Mouse (Mus musculus) kidney, postnatal 4 days (tissue): Measurements from ENCODE around the gene Gm10663.
A peak's percentile ranks its signal among the peaks of the same experiment; 100 is the strongest.

Source experiments
- DNase-seq, 2 experiments: peaks; one replicate each; pipeline ENCODE4 v3.0.0; 2021; ENCODE audit warnings: mixed read lengths in 2 of 2

Gene Gm10663

DNA sequence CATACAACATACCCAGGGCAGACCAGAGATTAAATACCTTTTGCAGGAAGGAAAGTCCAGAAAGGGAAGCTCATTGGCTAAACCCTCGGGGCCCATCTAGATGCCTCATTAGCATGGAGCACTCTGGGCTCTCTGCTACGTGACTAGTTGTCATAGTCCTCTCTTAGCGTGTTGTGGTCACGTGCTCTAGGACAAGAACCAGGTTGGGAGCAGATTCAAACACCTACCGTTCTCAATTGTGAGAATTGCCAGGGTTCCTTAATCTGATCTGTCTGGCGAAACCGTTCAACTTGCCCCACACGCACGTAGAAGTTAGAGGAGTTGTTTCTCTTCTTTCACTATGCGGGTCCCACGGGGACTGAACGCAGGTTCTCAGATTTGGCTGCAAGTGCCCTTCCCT lies 13.3 kb downstream of the Gm10663 start:
- DNase-seq, result no peak

DNA sequence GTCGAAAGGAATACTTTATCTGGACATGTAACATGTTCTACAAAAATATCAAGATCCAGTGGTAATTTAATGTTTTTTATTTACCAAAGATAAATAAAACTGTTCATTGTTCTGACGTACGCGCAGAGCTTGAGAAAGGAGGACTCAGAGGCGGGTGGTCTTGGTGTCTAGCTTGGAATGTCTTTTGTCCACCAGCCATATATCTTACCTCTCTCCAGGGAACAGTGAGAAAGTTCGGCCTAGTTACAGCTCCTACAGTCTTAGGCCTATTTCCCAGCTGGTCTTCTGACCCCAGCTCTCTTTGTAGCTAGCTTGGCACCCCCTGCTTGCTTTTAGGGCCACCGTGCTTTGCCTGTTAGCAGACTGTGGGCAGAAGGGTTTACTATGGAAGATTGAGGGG lies 14.9 kb downstream of the Gm10663 start:
- peak in 1 of 2 experiments; percentile 6 for DNase-seq

DNA sequence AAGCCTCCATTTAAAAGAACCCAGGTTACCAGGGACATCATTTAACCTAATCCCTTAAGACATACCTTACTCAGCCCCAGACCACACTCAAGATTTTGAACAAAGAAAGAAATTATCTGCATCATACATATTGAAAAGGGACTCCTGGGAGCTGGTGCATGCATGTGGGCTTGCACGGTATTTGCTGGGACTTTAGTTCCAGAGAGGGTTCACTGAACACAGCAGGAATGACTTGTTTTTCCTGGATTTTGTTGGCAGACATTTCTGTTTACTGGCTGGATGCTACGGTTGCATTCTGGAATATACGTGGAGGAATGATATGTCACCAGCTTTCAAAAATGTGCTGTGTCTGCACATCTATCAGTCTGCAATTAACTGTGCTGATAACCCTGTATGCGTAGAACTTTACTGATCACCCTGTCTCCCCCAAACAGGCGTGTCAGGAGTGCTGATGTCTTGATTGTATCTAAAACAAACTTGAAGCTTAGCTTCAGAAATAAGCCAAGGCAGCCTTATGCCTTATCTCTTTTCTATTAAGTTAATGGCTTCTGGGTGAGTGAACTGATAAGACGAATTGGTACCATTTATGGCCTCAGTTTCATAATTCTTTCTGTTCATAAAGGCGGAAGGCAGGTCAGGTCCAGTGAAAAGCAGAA lies 23.1 kb downstream of the Gm10663 start:
- peak in 1 of 2 experiments; percentile 10 for DNase-seq

DNA sequence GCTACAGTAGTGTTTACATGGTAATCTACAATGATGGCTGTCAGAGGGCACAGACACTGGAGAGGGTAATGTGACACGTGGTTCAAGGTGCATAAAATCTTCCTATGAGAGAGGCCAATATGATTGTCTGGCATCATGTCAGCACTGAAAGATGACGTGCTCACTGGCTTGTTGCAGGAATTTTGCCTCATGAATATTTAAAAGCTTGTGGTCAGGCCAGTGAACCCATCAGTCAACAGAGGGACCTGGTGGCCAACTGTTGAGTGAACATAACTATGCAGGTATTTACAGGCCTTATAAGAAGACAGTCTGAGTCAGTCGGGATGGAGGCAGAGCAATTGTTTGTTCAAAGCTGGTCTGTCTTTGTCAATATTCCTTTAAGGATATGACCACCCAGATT lies 24.9 kb downstream of the Gm10663 start:
- DNase-seq, result no peak

DNA sequence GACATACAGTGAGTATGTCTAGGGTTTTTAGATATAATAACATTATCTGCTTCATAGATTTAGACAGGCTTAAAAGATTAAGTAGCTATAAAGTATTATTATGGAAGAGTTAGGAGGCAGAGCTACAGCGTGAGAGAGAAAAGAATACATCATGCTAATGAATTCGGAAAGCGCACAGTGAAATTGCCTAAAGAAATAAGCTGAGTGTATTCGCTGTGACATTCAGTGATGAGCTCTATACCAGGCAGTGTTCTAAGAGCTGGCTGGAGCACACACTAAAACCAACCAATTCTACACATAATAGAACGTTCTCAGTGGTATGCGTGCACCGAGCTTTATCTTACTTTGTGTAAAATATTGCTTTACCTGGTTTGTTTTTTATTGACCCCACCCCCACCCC lies 28.8 kb downstream of the Gm10663 start:
- no peak for DNase-seq

DNA sequence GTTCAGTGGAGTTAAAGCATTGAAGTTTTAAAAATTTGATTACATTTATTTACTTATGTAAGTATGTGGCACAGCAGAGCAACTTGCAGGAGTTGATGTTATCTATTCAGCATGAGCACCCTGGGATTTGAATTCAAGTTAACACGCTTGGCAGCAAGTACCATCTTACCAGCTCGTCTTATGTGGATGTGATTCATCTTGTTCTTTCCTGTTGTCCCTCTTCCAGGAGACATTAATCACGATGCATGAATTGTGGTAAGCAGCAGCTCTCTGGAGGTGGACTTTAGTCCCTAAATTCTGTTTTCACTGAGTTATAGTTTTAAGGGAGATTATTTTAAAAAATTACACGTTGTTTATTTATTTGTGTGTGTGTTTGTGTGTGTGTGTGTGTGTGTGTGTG lies 29.2 kb downstream of the Gm10663 start:
- no peak for DNase-seq

DNA sequence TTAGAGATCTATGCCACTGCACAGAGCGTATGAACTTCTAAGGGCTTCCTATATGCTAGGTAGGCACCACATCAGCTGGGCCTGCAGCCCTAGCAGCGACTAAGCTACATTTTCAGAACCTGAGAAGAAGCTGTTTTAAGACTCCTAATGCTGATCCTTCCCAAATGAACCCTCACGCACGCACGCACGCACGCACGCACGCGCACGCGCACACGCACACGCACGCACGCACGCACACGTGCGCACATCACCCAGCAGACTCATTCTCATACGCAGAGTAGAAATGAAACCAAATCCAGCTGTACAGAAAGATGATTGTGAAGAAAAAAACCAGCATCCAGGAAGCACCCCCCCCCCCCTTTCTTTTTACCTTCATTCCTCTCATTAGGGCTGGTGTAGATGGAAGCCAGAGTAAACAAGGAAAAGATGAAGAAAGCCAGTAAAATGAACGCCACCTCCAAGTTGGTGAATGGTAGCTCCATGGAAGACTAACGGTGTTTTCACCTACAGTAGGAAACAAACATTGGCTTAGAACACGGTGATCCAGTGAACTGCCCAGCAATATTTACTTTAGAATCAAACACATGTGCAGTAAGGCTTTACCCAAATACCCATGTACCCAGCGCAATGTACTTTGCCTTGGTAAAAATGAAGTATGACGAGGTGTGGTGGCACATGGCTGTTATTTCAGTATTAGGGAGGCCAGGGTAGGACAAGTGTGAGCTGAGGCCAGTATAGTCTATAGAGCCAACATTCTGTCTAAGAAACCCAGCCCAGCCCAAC lies 33.3 kb downstream of the Gm10663 start:
- DNase-seq, result no peak

DNA sequence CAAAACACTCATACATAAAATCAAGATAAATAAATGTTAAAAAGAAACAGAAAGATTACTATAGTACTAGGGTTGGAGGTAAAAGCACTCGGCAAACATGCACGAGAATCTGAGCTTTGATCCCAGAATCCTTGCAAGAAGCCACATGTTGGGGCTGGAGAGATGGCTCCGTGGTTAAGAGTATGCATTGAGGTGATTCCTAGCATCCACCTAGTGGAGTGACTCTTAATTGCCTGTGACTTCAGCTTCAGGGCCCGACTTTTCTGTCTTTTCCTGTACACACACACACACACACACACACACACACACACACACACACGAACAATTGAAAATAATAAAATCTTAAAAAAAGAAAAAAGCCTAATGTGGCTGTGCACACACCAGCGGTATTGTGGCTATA lies 34.1 kb downstream of the Gm10663 start:
- no peak for DNase-seq

DNA sequence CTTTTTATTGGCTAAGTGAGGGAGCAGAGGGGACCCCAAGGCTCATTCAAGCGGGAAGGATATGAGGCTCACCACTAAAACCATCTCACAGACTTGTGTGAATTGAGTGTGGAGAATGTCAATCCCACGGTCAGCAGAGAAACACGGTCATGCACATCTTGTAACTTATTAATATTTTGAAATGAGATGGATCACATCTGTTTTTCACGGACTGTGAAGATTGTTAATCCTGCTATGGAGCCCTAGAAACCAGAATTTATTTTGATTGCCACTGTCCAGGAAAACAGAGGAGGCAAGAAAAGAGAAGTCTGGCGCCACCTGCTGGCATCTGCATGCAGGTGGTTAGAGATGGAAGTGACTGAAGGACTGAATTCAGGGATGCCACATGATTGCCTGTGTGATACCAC lies 35.5 kb downstream of the Gm10663 start:
- DNase-seq, result peak; percentile 87 to 89

DNA sequence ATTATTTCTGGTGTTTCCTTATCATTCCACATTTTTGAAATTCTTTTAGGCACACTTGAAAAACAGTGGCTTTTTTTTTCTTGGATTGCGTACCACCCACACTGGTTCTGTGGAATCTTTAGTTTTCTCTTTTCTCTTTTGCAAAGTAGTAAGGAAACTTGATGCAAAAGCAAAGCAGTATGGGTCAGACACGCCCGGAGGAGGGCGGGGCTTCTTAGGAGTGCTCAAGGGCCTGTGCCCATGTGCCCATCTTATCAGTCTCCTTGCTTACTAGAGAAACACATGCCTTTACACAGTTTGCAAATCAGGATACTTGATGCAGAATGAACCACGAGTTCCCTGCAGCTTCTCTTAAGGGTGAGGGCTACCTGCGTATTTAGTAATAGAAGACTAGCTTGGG lies 37.3 kb downstream of the Gm10663 start:
- no peak for DNase-seq

DNA sequence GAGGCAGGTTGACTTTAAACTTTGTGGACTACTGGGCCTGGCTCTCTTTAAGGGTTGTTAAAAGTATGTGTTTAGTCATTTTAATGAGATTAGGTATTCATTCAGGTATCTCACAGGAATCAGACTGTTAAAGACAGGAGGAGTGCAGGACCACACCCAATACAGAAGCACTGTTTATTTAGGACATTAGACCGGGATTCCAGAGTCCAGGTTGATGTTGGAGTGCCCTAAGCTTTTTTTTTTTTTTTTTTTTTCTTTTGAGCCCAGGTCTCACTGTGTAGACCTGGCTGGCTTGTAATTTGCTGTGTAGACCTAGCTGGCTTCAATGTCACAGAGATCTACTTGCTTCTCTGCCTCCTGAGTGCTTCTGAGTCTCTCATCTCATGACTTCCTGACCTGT lies 51.2 kb downstream of the Gm10663 start:
- no peak for DNase-seq

DNA sequence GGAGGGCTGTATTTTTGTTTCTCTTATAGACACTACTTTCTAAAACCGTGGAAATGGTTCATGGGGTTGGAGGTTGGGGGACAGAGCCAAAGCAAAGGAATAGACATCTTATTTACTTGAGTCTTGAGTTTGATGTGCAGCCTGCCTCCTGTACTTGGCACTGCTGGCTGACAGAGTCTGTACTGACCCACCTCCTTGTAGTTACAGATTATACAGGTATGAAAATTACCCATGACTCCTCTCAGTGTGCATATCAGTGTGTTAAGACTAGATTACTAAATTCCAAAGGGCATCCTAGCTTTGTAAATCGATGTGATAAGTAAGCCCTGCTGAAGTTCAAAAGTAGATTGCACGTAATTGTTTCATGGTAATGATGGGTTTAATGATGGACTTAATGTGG lies 51.6 kb downstream of the Gm10663 start:
- no peak for DNase-seq
